Mouse (Mus musculus): ENCODE results near the gene Kalrn. TPM values are rescaled to one million over a fixed set of nuclear protein-coding genes. Genes with fewer than 3 reads are reported as not detected.
"Not testable (repeated sequence)": the region's sequence is repeated elsewhere in the genome, so short reads cannot be mapped to it uniquely, and the experiment has no call there.

The Kalrn gene
- total RNA-seq, 1 experiment from 2014 or later, result 8.2 TPM

- no peak for DNase-seq
Measured at GRCm38 (mm10) chr16:34110840-34111625, 462.3 kb downstream of the Kalrn start.

- no peak for DNase-seq
Measured at GRCm38 (mm10) chr16:34104427-34104826, 468.9 kb downstream of the Kalrn start.

GRCm38 (mm10) chr16:34102742-34103141 lies 470.6 kb downstream of the Kalrn start:
- DNase-seq, result no peak

- DNase-seq, result no peak
Measured at GRCm38 (mm10) chr16:34099795-34100194, 473.5 kb downstream of the Kalrn start.

- peak; percentile 76 for DNase-seq
Measured at GRCm38 (mm10) chr16:34095548-34096141, 477.7 kb downstream of the Kalrn start.

- DNase-seq, result no peak
Measured at GRCm38 (mm10) chr16:34095093-34095465, 478.3 kb downstream of the Kalrn start.

GRCm38 (mm10) chr16:34094446-34095092 lies 478.8 kb downstream of the Kalrn start:
- no peak for DNase-seq

GRCm38 (mm10) chr16:34093734-34094445 lies 479.4 kb downstream of the Kalrn start:
- DNase-seq, result no peak

- no peak for DNase-seq
Measured at GRCm38 (mm10) chr16:34089528-34090095, 483.7 kb downstream of the Kalrn start.

- DNase-seq, result no peak
Measured at GRCm38 (mm10) chr16:34089022-34089421, 484.3 kb downstream of the Kalrn start.

- no peak for DNase-seq
Measured at GRCm38 (mm10) chr16:34088331-34088730, 485.0 kb downstream of the Kalrn start.

GRCm38 (mm10) chr16:34084135-34084920 lies 489.0 kb downstream of the Kalrn start:
- DNase-seq, result no peak

GRCm38 (mm10) chr16:34082494-34083469 lies 490.6 kb downstream of the Kalrn start:
- DNase-seq, result no peak

- no peak for DNase-seq
Measured at GRCm38 (mm10) chr16:34081683-34082438, 491.5 kb downstream of the Kalrn start.

- not testable (repeated sequence) for DNase-seq
Measured at GRCm38 (mm10) chr16:34081314-34081682, 492.0 kb downstream of the Kalrn start.

GRCm38 (mm10) chr16:34080818-34081217 lies 492.5 kb downstream of the Kalrn start:
- no peak for DNase-seq

- DNase-seq, result no peak
Measured at GRCm38 (mm10) chr16:34079511-34079910, 493.8 kb downstream of the Kalrn start.

- DNase-seq, result no peak
Measured at GRCm38 (mm10) chr16:34078732-34079131, 494.6 kb downstream of the Kalrn start.

- peak; percentile 53 for DNase-seq
Measured at GRCm38 (mm10) chr16:34076101-34076500, 497.2 kb downstream of the Kalrn start.

- no peak for DNase-seq
Measured at GRCm38 (mm10) chr16:34073930-34074329, 499.4 kb downstream of the Kalrn start.

Measured in adrenal gland, postnatal 25 days (tissue).